Mouse (Mus musculus): ENCODE measurements around the gene Ncbp2.

DNA sequence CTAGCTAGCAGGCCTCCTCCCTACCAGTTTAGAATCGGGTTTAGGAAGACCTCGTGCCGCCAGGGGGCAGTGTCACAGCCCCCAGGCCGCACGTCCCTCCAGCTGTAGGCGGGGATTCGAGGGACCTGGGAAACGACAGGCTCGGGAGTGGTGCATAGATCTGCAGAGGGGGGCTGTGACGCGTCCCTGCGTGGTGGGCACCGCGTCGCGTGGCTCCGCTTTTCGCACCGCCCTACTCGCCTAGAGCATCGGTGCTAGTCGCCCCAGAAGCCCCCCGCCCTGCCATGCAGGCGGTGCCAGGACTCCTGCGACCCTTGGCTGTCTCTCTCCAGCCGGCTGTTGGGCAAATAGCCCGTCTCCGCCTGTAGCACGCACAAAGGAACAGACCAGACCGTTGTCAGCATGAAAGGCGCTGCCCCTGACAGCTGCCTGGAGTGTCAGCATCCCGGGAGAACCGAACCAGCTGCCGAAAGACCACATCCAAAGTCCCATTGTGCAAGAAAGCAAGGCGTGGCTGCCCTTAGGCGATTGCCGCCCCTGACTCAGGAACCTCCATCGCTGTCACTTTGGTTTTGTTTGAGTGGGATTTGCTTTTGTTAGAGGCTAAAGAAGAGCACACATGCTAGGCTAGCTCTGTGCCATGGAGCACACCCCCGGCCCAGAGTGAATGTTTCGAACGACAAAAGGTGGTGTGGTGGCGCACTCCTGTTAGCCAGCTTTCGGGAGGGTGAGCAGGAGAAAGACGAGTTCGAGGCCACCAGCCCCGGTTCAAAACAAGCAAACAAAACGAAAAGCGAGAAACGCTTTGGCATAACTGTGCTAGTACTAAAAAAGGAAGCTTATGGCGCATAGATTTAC, 15.2 kb upstream of the Ncbp2 start:
- TF ChIP-seq POLR2A (IDR thresholded peaks at IDR 0.05; ENCODE audit: borderline replicate concordance, low read depth, low read length), result no peak
- peak; percentile 57 for TF ChIP-seq CTCF (IDR thresholded peaks at IDR 0.05; ENCODE audit: low read depth, low read length)

All from bone marrow macrophage, adult 2 months (primary cell).